Mouse (Mus musculus): Measurements from ENCODE around the gene Cacna1a. TPM values are rescaled to one million over a fixed set of nuclear protein-coding genes. Genes with fewer than 3 reads are reported as not detected.

Gene Cacna1a
- polyA plus RNA-seq, 1 experiment from 2014 or later = 6.7 TPM

GRCm38 (mm10) chr8:84653092-84653631 is 264.9 kb downstream of the Cacna1a start:
- no peaks in the 10 kb centered on the region for H3K27me3 ChIP-seq (ENCODE audit: control insufficient read depth, insufficient read depth, low read length)
- no peaks in the 10 kb centered on the region for H3K9me3 ChIP-seq (ENCODE audit: control insufficient read depth, low read depth, low read length)
- peaks cover 21% of the 10 kb centered on the region for H3K4me1 ChIP-seq (ENCODE audit: control insufficient read depth, insufficient read depth, low read length)
- H3K27ac ChIP-seq (ENCODE audit: low read length) = no peak overlapping the region
- 57% methylated on average over 9 of the region's 9 CpGs for WGBS
- no peak overlapping the region for H3K4me3 ChIP-seq (ENCODE audit: low read depth, low read length)
- no peak for ATAC-seq (ENCODE audit: insufficient number of reproducible peaks, insufficient read depth, low FRiP score, low read depth)
- no peak overlapping the region for H3K4me2 ChIP-seq (replicated peaks; ENCODE audit: low read depth, low read length)
- no peak overlapping the region for H3K9ac ChIP-seq (replicated peaks; ENCODE audit: low read depth, low read length)
- H3K36me3 ChIP-seq (ENCODE audit: control insufficient read depth, insufficient read depth, low read length) = no peaks in the 10 kb centered on the region

GRCm38 (mm10) chr8:84654597-84654996 is 266.4 kb downstream of the Cacna1a start:
- no peak overlapping the region for H3K9ac ChIP-seq (replicated peaks; ENCODE audit: low read depth, low read length)
- H3K4me2 ChIP-seq (replicated peaks; ENCODE audit: low read depth, low read length) = no peak overlapping the region
- H3K9me3 ChIP-seq (ENCODE audit: control insufficient read depth, low read depth, low read length) = no peaks in the 10 kb centered on the region
- H3K27me3 ChIP-seq (ENCODE audit: control insufficient read depth, insufficient read depth, low read length) = no peaks in the 10 kb centered on the region
- H3K4me1 ChIP-seq (ENCODE audit: control insufficient read depth, insufficient read depth, low read length) = peaks cover 27% of the 10 kb centered on the region
- ATAC-seq (ENCODE audit: insufficient number of reproducible peaks, insufficient read depth, low FRiP score, low read depth) = no peak
- no peak overlapping the region for H3K4me3 ChIP-seq (ENCODE audit: low read depth, low read length)
- peak overlapping the region; percentile 99 for H3K27ac ChIP-seq (ENCODE audit: low read length)
- WGBS = 50% methylated on average over 4 of the region's 4 CpGs
- H3K36me3 ChIP-seq (ENCODE audit: control insufficient read depth, insufficient read depth, low read length) = no peaks in the 10 kb centered on the region

GRCm38 (mm10) chr8:84655336-84656190 is 267.3 kb downstream of the Cacna1a start:
- peak overlapping the region; percentile 70 for H3K4me2 ChIP-seq (replicated peaks; ENCODE audit: low read depth, low read length)
- peak overlapping the region; percentile 40 for H3K4me3 ChIP-seq (ENCODE audit: low read depth, low read length)
- no peaks in the 10 kb centered on the region for H3K27me3 ChIP-seq (ENCODE audit: control insufficient read depth, insufficient read depth, low read length)
- peak overlapping the region; percentile 99 for H3K27ac ChIP-seq (ENCODE audit: low read length)
- H3K9ac ChIP-seq (replicated peaks; ENCODE audit: low read depth, low read length) = peak overlapping the region; percentile 60
- 2% methylated on average over 14 of the region's 15 CpGs for WGBS
- ATAC-seq (ENCODE audit: insufficient number of reproducible peaks, insufficient read depth, low FRiP score, low read depth) = peak; percentile 69
- H3K4me1 ChIP-seq (ENCODE audit: control insufficient read depth, insufficient read depth, low read length) = peaks cover 36% of the 10 kb centered on the region
- no peaks in the 10 kb centered on the region for H3K9me3 ChIP-seq (ENCODE audit: control insufficient read depth, low read depth, low read length)
- H3K36me3 ChIP-seq (ENCODE audit: control insufficient read depth, insufficient read depth, low read length) = no peaks in the 10 kb centered on the region

- H3K36me3 ChIP-seq (ENCODE audit: control insufficient read depth, insufficient read depth, low read length) = no peaks in the 10 kb centered on the region
- H3K4me3 ChIP-seq (ENCODE audit: low read depth, low read length) = peak overlapping the region; percentile 40
- no peaks in the 10 kb centered on the region for H3K27me3 ChIP-seq (ENCODE audit: control insufficient read depth, insufficient read depth, low read length)
- peak overlapping the region; percentile 99 for H3K27ac ChIP-seq (ENCODE audit: low read length)
- ATAC-seq (ENCODE audit: insufficient number of reproducible peaks, insufficient read depth, low FRiP score, low read depth) = no peak; the same call in 1 of the 2 replicates
- H3K4me2 ChIP-seq (replicated peaks; ENCODE audit: low read depth, low read length) = peak overlapping the region; percentile 70
- peak overlapping the region; percentile 60 for H3K9ac ChIP-seq (replicated peaks; ENCODE audit: low read depth, low read length)
- peaks cover 39% of the 10 kb centered on the region for H3K4me1 ChIP-seq (ENCODE audit: control insufficient read depth, insufficient read depth, low read length)
- 0% methylated on average over 10 of the region's 10 CpGs for WGBS
- H3K9me3 ChIP-seq (ENCODE audit: control insufficient read depth, low read depth, low read length) = no peaks in the 10 kb centered on the region
Measured at GRCm38 (mm10) chr8:84656191-84656525, 267.9 kb downstream of the Cacna1a start.

- Histone ChIP-seq H3K36me3 (ENCODE audit: control insufficient read depth, insufficient read depth, low read length) (no peaks in the 10 kb centered on the region), H3K9me3 (ENCODE audit: control insufficient read depth, low read depth, low read length) (no peaks in the 10 kb centered on the region), H3K4me3 (ENCODE audit: low read depth, low read length) (peak overlapping the region; percentile 40), H3K27ac (ENCODE audit: low read length) (peak overlapping the region; percentile 99), H3K4me1 (ENCODE audit: control insufficient read depth, insufficient read depth, low read length) (peaks cover 39% of the 10 kb centered on the region), H3K27me3 (ENCODE audit: control insufficient read depth, insufficient read depth, low read length) (no peaks in the 10 kb centered on the region), H3K9ac (replicated peaks; ENCODE audit: low read depth, low read length) (peak overlapping the region; percentile 60), H3K4me2 (replicated peaks; ENCODE audit: low read depth, low read length) (peak overlapping the region; percentile 70)
- peak; percentile 79 for ATAC-seq (ENCODE audit: insufficient number of reproducible peaks, insufficient read depth, low FRiP score, low read depth)
- under 1% methylated on average over 23 of the region's 23 CpGs for WGBS
Measured at GRCm38 (mm10) chr8:84656641-84657126, 268.4 kb downstream of the Cacna1a start.

GRCm38 (mm10) chr8:84657203-84657602 is 269.0 kb downstream of the Cacna1a start:
- H3K36me3 ChIP-seq (ENCODE audit: control insufficient read depth, insufficient read depth, low read length) = no peaks in the 10 kb centered on the region
- H3K4me2 ChIP-seq (replicated peaks; ENCODE audit: low read depth, low read length) = peak overlapping the region; percentile 70
- peaks cover 39% of the 10 kb centered on the region for H3K4me1 ChIP-seq (ENCODE audit: control insufficient read depth, insufficient read depth, low read length)
- ATAC-seq (ENCODE audit: insufficient number of reproducible peaks, insufficient read depth, low FRiP score, low read depth) = no peak
- no peaks in the 10 kb centered on the region for H3K9me3 ChIP-seq (ENCODE audit: control insufficient read depth, low read depth, low read length)
- no peaks in the 10 kb centered on the region for H3K27me3 ChIP-seq (ENCODE audit: control insufficient read depth, insufficient read depth, low read length)
- peak overlapping the region; percentile 99 for H3K27ac ChIP-seq (ENCODE audit: low read length)
- peak overlapping the region; percentile 40; the same call in 1 of the 2 replicates for H3K4me3 ChIP-seq (ENCODE audit: low read depth, low read length)
- no peak overlapping the region for H3K9ac ChIP-seq (replicated peaks; ENCODE audit: low read depth, low read length)

- Histone ChIP-seq H3K9me3 (ENCODE audit: control insufficient read depth, low read depth, low read length) (no peaks in the 10 kb centered on the region), H3K4me2 (replicated peaks; ENCODE audit: low read depth, low read length) (no peak overlapping the region; the same call in 1 of the 2 replicates), H3K4me1 (ENCODE audit: control insufficient read depth, insufficient read depth, low read length) (peaks cover 39% of the 10 kb centered on the region), H3K9ac (replicated peaks; ENCODE audit: low read depth, low read length) (no peak overlapping the region), H3K36me3 (ENCODE audit: control insufficient read depth, insufficient read depth, low read length) (no peaks in the 10 kb centered on the region), H3K4me3 (ENCODE audit: low read depth, low read length) (no peak overlapping the region), H3K27me3 (ENCODE audit: control insufficient read depth, insufficient read depth, low read length) (no peaks in the 10 kb centered on the region), H3K27ac (ENCODE audit: low read length) (peak overlapping the region; percentile 99; the same call in 1 of the 2 replicates)
- 46% methylated on average over 4 of the region's 4 CpGs for WGBS
- no peak for ATAC-seq (ENCODE audit: insufficient number of reproducible peaks, insufficient read depth, low FRiP score, low read depth)
Measured at GRCm38 (mm10) chr8:84657680-84658079, 269.4 kb downstream of the Cacna1a start.

- no peak overlapping the region for H3K9ac ChIP-seq (replicated peaks; ENCODE audit: low read depth, low read length)
- H3K9me3 ChIP-seq (ENCODE audit: control insufficient read depth, low read depth, low read length) = no peaks in the 10 kb centered on the region
- ATAC-seq (ENCODE audit: insufficient number of reproducible peaks, insufficient read depth, low FRiP score, low read depth) = no peak
- peaks cover 44% of the 10 kb centered on the region for H3K4me1 ChIP-seq (ENCODE audit: control insufficient read depth, insufficient read depth, low read length)
- no peaks in the 10 kb centered on the region for H3K36me3 ChIP-seq (ENCODE audit: control insufficient read depth, insufficient read depth, low read length)
- no peak overlapping the region for H3K4me2 ChIP-seq (replicated peaks; ENCODE audit: low read depth, low read length)
- 67% methylated on average over 1 of the region's 1 CpGs for WGBS
- H3K27me3 ChIP-seq (ENCODE audit: control insufficient read depth, insufficient read depth, low read length) = no peaks in the 10 kb centered on the region
- peak overlapping the region; percentile 97 for H3K27ac ChIP-seq (ENCODE audit: low read length)
- no peak overlapping the region for H3K4me3 ChIP-seq (ENCODE audit: low read depth, low read length)
Measured at GRCm38 (mm10) chr8:84658951-84659350, 270.7 kb downstream of the Cacna1a start.
